Mouse (Mus musculus): Measurements from ENCODE around the gene Rbp7.
"Not testable (repeated sequence)": the region's sequence is repeated elsewhere in the genome, so short reads cannot be mapped to it uniquely, and the experiment has no call there.

The Rbp7 gene

DNA sequence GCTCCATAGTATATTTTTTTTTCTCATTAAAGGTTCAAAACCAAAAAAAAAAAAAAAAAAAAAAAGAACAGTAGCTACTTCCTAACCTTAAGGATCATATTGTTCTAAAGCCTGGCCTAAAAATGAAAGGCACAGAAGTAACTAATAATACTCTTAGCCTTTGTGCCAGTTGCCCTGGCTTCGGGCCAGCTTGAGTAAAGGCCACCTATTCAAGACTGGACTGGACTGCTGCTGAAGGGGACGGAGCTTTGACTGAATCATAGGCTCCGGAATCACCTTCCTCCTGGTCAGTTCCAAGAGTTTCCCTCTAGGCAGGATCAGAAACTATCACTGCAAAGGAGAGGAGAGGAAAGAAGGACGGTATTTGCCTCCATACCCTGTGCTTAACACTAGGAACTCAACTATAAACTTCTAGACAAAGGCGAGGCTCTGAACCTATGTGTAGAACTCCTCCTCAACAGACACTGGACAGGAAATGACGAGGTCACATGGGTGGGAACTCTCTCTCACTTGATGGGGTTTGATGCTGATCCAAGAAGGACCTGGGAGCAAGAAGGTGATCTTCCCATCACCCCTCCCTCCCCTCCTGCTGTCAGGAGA, 3.2 kb upstream of the Rbp7 start:
- no peak for DNase-seq (ENCODE audit: extremely low spot score, low read depth, low spot score)

DNA sequence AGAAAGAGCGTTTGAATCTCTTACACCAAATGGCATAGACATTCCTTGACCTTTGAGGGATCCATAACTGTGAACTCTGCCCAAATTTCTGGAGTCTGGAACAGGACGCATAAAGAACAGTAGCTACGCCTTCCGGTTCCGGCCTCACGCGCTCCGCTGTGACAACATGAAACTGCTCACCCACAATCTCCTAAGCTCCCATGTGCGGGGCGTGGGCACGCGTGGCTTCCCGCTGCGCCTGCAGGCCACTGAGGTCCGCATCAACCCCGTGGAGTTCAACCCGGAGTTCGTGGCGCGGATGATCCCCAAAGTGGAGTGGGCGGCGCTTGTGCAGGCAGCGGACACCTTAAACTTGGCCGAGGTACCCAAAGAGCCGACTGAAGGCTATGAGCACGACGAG, 2.4 kb upstream of the Rbp7 start:
- DNase-seq (ENCODE audit: extremely low spot score, low read depth, low spot score): not testable (repeated sequence)

DNA sequence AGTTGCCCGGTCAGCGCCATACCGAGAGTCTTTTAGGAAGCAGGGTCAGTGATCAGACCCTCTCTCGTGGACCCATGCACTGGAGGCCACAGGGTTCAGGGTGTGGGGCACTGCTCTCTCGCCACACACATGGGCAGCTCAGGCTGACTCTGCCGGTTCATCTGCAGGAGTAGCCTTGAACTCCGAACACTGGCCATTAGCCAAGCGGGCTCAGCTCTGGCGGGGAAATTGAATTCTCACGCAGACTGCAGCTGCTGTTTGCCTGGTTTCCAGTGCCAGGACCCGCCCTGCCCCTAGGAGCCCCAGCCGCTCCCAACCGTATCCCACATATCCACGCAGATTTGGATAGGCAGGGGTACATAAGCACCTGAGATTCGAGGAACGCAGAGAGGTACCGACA, 515 bp downstream of the Rbp7 start:
- no peak for DNase-seq (ENCODE audit: extremely low spot score, low read depth, low spot score)

DNA sequence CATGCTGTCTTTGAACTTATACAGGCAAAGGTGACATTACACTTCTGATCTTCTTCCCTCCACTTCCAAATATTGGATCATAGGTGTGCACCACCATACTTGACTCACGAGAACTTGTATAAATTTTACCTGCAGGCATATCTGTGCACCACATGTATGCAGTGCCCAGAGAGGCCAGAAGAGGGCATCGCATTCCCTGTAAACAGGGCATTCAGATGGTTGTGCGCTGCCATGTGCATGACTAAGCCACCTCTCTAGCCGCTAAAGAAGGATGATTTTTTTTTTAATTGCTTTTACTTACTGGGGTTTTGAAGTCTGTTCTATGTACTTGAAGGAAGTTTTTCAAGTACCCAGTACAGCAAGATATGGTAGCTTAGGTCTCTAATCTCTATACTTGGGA, 1.1 kb downstream of the Rbp7 start:
- DNase-seq (ENCODE audit: extremely low spot score, low read depth, low spot score): no peak

DNA sequence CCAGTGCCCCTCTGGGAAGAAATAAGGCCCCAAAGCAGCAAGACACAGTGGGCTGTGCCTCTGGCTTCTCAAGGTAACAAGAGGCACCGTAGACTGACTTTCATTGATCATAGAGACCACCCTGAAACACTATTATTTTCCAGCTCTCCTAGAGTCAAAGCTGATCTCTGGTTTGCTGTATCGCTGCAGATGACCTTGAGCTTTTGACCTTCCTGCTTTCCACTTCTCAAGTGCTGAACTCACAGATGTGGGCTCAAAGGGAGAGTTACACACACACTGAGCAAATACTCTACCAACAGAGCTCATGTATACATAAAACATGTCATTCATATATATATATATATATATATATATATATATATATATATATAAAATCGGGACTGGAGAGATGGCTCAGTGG, 4.1 kb downstream of the Rbp7 start:
- no peak for DNase-seq (ENCODE audit: extremely low spot score, low read depth, low spot score)

DNA sequence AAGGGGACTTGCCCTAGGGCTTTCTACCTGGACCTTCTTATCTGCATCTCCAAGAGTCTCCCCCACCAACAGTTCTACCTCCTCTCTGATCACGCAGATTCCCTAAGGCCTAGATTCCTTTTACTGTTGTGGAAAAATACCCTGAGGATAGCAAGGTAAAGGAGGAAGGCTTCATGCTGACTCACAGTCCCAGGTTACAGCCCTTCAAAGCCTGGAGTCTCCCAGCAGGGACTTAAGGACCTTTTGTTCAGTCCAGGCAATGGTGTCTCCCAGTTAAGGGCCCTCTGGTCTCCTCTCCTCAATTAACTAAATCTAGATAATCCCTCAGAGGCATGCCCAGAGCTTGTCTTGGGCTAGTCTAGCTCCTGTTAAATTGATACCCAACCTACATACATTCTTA, 8.5 kb downstream of the Rbp7 start:
- DNase-seq (ENCODE audit: extremely low spot score, low read depth, low spot score): no peak

DNA sequence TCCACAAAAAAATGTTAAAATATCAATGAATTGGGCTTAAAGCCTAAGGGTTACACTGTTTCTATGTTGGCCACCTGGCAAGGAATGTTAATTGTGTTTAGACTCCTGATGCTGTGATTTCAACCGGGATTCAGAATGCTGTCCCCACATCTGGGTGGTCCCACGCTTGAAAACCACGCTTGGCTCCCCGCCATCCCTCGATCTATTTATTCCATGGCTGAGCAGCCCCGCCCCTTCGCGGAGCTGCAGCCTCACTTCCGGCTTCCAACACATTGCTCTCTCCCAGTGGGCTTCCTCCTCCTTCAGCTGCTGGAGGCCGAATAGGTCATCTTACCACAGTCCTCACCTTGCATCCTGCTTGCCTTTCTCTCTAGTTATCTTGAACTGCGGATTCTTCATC, 8.9 kb downstream of the Rbp7 start:
- DNase-seq (ENCODE audit: extremely low spot score, low read depth, low spot score): no peak

DNA sequence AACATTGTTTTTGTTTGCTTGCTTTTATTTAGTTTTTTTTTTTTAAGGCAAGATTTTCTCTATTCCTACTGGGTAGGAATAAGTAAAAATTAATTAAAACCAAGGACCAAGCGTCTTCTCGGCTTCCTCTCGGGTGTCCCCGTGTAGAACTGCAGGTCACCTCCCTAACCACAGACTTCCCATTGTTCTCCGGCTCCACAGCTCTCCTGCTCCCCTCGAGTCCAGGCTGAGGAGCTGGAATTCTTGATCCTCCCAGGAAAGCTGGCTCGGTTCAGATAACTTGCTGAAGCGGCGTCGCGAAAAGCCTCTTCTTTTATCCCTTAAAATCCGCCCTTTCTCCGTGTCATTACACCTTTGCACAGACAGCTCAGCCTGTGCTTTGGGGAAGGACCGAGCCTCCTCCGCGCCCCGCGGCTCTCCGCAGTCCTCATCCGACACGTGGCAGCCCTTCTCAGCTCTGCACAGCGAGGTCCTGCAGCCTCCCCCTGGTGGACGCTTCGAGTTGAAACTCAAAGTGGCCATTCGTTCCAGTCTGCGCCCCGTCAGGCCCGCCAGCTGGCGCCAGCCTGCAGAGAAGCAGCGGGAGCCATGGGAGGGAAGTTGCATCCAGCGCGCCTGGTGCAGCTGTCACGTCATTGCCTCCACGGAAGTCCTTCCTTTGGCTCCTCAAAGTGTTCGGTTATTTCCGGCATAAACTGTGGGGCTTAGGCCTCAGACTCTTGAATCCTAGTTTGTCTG, 9.6 kb downstream of the Rbp7 start:
- DNase-seq (ENCODE audit: extremely low spot score, low read depth, low spot score): peak; percentile 86

DNA sequence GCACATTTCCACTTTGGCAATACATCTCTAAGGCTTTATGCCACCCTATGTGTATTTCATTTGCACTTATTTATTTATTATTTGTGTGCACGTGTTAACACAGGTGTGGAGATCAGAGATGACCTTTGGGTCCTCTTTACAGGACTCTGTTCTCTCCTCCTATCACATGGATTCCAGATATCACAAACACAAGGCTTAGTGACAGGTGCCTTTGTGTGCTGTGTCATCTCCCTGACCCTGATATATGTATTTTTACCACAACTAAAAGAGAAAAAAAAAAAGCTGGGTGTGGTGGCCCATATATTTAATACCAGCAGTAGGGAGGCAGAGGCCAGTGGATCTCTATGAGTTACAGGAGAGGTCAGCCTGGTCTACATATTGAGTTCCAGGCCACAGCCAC, 10.3 kb downstream of the Rbp7 start:
- DNase-seq (ENCODE audit: extremely low spot score, low read depth, low spot score): no peak

DNA sequence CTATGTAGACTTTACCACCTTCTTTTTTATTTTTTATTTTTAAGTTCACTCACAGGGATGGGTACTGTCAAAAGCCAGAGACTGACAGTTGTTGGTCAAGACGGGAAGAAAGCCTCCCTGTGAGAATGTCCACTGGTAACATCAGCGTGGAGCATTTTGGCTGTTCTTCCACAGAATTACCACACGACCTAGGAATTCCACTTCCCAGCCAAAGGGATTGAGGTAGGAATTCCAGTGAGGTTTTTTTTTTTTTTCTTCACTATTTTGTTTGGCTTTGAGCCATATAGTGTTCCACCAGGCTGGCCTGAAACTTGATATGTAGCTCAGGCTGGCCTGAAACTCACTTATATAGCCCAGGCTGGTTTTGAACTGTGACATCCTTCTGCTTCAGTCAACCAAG, 12.3 kb downstream of the Rbp7 start:
- DNase-seq (ENCODE audit: extremely low spot score, low read depth, low spot score): no peak

DNA sequence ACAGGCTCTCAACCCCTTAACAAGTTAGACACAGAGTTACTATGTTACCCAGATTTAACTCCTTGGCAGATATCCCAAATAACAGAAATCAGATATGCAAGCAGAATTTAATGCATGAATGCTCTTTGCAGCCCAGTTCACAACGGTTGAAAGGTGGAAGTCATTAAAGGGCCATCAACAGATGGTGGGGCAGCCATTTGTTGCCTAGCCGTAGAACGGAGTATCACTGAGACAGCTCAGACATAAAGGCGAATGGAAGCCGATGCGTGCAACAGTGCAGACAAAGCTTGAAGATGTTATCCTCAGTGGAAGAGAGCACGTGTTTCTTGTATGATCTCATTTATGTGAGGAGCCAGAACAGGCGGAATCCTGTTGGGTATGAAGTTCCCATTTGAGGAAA, 14.2 kb downstream of the Rbp7 start:
- no peak for DNase-seq (ENCODE audit: extremely low spot score, low read depth, low spot score)

DNA sequence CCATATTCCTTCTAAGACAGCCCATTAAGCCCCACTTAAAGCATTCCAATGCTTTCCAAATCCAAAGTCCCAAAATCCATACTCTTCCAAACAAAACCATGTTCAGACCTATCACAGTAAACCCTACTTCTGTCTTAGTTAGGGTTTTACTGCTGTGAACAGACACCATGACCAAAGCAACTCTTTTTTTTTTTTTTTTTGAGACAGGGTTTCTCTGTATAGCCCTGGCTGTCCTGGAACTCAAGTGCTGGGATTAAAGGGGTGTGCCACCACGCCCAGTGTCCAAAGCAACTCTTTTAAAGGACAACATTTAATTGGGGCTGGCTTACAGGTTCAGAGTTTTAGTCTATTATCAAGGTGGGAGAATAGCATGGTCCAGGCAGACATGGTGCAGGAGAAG, 22.9 kb downstream of the Rbp7 start:
- DNase-seq (ENCODE audit: extremely low spot score, low read depth, low spot score): not testable (repeated sequence)

DNA sequence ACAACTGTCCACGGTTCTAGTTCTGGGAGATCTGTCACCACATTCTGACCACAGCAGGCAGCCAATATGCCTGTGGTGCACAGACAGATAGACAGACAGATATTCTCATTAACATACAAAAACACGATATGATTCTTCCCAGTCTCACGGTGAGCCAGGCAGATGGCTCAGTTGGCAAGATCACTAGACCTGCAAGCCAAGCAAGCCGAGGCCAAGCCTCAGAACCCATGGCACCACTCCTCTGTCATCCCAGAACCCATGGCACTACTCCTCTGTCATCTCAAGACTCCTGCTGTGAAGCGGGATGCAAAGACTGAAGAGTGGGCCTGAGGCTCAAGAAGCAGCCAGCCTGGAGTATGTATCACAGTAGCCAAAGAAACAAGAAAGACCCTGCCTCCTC, 25.2 kb downstream of the Rbp7 start:
- no peak for DNase-seq (ENCODE audit: extremely low spot score, low read depth, low spot score)

DNA sequence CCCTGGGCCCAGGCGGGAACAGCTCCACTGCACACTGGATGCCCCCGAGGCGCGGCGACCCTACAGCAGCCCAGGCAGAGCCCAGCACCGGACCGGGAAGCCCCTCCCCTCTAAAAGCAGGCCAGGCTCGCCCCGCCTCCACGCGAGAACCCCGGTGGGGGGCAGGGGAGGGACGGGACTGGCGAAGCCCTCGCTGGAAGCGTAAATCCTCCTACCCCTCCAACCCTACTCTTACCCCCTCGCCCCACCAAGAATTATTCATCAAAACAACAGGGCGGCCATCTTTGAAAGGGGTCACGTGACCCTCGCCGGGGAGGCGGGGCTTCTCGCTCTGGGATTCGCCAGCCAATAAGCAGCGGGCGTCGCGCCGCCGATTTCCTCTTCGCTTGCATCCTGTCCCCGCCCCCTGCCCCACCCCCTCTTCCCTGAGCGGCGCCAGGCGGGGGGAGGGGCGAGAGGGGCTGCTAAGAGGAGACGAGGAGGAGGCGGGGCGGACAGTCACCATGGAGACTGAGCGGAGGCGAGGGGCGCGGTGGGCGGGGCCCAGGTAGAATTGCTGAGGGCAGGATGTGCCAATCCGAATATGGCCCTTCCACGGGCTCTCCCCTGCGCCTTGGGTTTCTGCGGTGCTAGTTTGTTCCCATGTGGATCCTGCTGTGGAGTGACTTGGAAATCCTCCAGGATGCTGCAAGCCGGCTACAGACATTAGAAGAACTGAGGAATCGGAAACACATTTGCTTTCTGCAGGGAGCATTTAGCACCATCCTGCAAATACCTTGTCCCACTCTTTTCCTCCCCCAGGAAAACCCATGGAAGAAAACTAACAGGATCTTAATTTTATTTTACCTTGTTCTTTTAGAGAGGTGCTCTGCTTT, 28.2 kb downstream of the Rbp7 start, which contains the start of gene Ube4b:
Gene Ube4b (minus strand): TSS at position 425 of the 875 bp plus-strand sequence.
- DNase-seq (ENCODE audit: extremely low spot score, low read depth, low spot score): peak; percentile 83

DNA sequence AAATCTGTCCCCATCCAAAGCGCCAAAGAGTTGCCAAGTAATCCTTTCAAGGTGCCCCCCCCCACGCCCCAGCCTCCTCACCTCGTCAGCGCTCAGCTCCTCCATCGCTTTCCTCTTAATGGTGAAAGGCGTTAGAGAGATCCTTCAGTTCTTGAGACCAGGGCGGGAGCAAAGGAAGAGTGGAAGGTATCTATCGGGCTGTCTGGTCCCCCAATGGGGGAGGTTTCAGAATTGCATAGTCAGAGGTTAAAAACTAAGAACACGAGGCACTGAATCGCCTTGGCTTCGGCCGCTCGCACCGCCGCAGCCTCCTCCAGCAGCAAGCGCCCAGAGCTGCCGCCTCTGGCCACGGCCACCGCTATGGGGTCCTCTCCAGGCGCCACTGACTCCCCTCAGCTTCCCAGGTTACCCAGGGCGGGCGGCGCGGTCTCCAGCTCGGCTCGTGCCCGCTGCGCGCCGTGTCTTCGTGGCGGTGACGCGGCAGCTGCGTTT, 28.9 kb downstream of the Rbp7 start:
- no peak for DNase-seq (ENCODE audit: extremely low spot score, low read depth, low spot score)

DNA sequence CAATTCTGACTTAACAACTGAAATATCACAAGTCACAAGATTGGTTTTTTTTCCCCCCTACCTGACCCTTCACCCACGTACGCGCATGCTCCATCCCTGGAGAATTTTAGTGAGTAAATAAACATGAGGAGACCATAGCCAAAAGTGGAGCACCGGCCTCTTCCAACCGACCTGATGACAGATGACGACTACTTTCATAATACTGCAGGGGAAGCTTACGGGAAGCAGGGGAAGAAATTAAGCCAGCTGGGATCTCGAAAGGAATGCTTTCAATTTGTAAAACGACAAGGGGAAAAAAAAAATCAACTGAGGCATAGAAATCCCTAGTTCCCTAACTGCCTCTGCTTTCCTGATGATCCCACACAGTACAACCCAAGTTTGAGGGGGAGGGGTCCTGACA, 30.0 kb downstream of the Rbp7 start:
- no peak for DNase-seq (ENCODE audit: extremely low spot score, low read depth, low spot score)

DNA sequence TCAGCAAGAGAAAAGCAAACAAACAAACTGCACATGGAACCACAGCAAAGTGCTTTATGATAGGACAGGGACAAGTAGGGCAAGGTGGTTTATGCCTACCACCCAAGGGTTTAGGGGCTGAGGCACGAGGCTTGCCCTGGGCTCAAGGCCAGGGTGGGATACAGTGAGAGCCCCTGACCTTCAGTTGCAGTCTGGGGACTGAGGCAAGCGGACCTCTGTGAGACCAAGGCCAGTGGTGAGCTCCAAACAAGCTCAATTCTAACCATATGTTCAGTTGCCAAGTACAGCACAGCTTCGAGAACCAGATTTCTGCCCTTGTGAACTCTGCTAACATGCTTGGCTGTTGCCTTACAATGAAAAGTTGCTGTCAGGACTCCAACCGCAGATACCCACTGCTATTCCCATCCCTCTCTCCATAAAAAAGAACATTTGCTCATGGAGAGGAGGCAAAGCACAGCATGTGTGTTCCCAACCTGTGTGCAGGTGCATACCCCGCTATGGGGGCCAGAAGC, 36.9 kb downstream of the Rbp7 start:
- DNase-seq (ENCODE audit: extremely low spot score, low read depth, low spot score): no peak

DNA sequence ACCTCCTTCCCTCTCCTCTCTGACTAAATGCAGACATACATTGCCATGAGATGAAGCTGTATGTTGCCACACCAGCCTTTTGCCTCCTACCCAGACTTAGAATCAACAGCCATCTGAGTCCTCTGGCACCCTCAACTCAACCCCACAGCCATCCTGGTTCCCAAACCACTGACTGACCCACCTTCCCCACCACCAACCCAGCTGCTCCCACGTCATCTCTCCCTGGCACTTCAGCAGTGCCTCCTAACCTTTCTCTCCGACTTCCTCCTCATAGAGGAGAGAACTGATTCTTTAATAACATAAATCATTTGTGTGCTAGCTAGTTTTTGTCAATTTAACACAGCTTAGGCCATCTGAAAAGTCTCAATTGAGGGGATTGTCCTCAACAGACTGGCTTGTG, 37.8 kb downstream of the Rbp7 start:
- no peak for DNase-seq (ENCODE audit: extremely low spot score, low read depth, low spot score)

DNA sequence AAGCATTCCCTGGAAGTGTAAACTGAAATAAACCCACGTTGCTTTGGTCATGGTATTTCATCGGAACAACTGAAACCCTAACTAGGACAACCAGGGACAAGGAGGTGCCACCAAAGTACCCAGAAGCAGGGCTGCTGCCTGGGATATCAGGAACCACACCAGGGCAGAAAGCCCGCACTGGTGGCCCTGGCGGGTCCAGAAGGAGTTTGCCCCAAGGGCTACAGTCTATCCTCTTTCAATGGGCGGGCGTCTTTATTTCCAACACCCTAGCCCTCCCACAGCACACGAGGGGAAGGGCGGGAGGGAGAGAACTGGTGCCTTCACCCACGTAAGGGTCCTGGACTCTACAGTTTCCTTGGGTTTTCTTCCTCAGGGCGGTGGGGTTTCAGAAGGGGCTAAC, 38.4 kb downstream of the Rbp7 start:
- no peak for DNase-seq (ENCODE audit: extremely low spot score, low read depth, low spot score)

DNA sequence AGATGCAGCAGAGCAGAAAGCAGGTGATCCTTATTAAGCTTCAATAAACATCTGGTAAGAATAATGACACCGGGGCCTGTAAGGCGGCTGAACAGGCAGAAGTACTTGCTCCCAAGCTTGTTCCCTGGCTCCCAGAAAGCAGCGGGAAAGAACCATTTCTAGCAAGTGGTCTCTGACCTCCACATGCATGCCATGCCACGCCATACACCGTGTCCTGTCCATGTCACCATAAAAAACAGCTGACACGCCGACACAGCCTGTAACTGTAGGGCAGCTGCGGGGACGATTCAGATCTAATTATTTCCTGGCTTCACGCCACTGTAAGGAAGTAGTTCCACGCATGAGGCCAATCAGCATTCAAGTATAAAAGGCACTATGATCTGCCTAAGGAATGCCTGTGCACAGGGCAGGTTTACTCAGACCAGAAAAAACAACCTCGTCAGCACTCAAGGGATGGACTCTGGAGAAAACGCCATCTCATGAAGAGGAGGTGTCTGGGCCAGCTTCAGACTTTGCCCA, 39.1 kb downstream of the Rbp7 start:
- DNase-seq (ENCODE audit: extremely low spot score, low read depth, low spot score): peak; percentile 56

DNA sequence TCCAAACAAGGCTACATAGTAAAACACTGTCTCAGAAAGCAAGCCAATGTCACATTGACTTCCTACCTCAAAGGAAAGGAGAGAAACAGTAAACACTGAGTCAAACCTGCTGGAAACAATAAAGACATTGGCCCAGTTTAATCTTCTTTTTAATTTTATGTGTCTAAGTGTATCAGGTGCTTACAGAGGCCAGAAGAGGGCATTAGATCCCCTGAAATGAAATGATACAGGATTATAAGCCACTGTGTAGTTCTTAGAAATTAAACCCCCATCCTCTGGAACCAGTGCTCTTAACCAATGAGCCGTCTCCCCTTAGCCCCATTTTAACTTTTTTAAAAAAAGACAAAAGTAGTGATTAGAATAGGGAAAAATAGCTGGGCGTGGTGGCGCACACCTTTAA, 40.5 kb downstream of the Rbp7 start:
- no peak for DNase-seq (ENCODE audit: extremely low spot score, low read depth, low spot score)

Measured in hindlimb bud, embryonic 11.5 days (tissue).